Mouse (Mus musculus): ENCODE data around the gene Tm4sf20. TPM values are rescaled to one million over a fixed set of nuclear protein-coding genes. Genes with fewer than 3 reads are reported as not detected.

Gene Tm4sf20
- polyA plus RNA-seq, 1 experiment from 2014 or later: 0.11 TPM

DNA sequence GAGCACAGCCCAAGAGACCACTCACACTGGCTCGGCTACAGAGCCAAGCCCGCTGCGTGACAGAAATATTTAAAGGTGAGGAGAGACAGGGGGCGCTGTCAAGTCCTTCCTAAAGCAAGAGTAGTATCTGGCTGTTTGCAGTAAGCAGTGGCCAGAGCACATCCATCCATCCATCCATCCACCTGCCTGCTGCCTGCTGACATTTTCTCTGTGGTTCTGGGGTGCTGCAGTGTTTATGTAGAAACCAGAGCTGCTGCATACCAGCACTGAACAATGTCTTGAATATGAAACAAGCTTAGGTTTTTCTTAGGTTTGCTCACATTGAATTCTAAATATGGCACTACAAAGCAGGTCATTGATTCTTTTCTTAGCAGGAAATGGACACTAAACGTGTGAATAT is 4.9 kb upstream of the Tm4sf20 start:
- H3K27me3 ChIP-seq: no peaks in the 10 kb centered on the region
- WGBS: 72% methylated on average over 5 of the region's 5 CpGs
- no peaks in the 10 kb centered on the region for H3K9me3 ChIP-seq
- H3K4me1 ChIP-seq (replicated peaks): no peaks in the 10 kb centered on the region
- no peak overlapping the region for H3K4me3 ChIP-seq (replicated peaks)
- no peaks in the 10 kb centered on the region for H3K36me3 ChIP-seq
- no peak overlapping the region for H3K9ac ChIP-seq (replicated peaks)
- no peak overlapping the region for H3K4me2 ChIP-seq (replicated peaks)
- no peak for ATAC-seq
- no peak overlapping the region for H3K27ac ChIP-seq

DNA sequence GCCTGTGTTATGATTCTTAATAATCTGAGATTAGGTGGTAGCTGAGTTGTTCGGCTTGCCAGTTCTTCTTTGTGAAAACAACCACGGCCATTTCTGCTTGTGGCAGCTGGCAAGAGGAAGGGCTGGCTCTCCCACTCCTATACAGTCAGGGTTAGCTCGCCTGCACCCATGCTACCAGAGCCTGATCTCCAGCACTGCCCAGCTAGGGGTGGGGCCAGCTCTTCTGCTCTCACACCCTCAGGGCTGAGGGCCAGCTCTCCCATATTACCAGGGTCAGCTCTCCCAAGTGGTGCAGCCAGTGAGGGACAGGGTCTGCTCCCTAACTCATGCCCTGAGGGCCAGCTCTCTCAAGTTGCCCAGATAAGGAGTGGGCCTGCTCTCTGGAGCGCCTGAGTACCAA is 4.2 kb upstream of the Tm4sf20 start:
- no peak overlapping the region for H3K4me2 ChIP-seq (replicated peaks)
- 92% methylated on average over 4 of the region's 4 CpGs for WGBS
- H3K4me3 ChIP-seq (replicated peaks): no peak overlapping the region
- H3K9me3 ChIP-seq: no peaks in the 10 kb centered on the region
- no peak overlapping the region for H3K9ac ChIP-seq (replicated peaks)
- no peaks in the 10 kb centered on the region for H3K27me3 ChIP-seq
- no peak overlapping the region for H3K27ac ChIP-seq
- H3K4me1 ChIP-seq (replicated peaks): no peaks in the 10 kb centered on the region
- ATAC-seq: peak; percentile 50; the same call in 1 of the 2 replicates
- no peaks in the 10 kb centered on the region for H3K36me3 ChIP-seq

DNA sequence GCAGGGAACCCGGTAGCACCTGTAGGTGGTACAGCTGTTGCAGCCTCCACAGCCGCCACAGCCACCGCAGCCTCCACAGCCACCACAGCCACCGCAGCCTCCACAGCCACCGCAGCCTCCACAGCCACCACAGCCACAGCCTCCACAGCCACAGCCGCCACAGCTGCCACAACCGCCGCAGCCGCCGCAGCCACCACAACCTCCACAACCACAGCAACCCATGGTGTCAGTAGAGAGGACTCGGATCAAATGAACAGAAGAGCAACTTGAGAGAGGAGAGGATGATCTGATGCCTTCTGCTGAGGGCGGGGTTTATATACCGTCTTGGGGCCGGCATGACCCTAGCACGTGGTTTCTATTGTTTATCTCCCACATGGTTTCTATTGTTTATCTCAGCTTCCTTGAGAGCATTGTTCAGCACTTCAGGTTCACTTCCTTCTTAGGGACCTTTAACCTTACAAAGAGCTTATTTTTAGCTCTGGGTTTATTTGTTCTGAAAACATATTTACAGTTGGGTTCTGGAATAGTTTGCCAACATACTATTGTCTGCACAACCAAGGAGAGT is 2.8 kb upstream of the Tm4sf20 start, which contains the start of gene Gm47791:
Gm47791 (minus strand) TSS at position 222 of the 565 bp plus-strand sequence.
- ATAC-seq: no peak
- Histone ChIP-seq H3K4me2 (replicated peaks) (no peak within 1 kb of the TSS), H3K4me3 (replicated peaks) (no peak within 1 kb of the TSS), H3K4me1 (replicated peaks) (no peaks in the 10 kb centered on the region), H3K9me3 (no peaks in the 10 kb centered on the region), H3K27me3 (no peaks in the 10 kb centered on the region), H3K9ac (replicated peaks) (no peak within 1 kb of the TSS), H3K36me3 (no peaks in the 10 kb centered on the region), H3K27ac (no peak within 1 kb of the TSS)
- WGBS: 91% methylated on average over 14 of the region's 15 CpGs

DNA sequence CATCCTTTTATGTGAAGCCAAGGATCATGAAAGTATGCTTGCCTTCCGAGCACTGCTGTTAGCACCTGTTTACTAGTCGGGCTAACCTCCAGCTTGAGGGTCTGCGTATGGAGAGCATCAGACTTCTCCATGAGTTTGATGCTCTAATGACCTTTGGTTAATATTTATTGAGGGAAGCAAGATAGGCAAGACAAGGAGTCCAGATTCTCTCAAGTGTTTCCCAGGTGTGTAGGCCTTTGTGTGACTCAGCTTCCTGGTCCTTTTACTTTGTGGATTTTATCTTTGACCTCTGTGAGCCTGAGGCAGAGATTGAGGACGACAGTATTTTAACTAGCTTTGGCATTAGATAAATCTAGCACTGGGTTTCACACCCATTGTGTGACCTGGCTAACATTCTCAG is 1.6 kb downstream of the Tm4sf20 start:
- peaks cover 8% of the 10 kb centered on the region for H3K36me3 ChIP-seq
- H3K27ac ChIP-seq: no peak overlapping the region
- H3K9me3 ChIP-seq: no peaks in the 10 kb centered on the region
- 91% methylated on average over 4 of the region's 4 CpGs for WGBS
- no peak overlapping the region for H3K9ac ChIP-seq (replicated peaks)
- no peak for ATAC-seq
- no peaks in the 10 kb centered on the region for H3K4me1 ChIP-seq (replicated peaks)
- H3K4me2 ChIP-seq (replicated peaks): no peak overlapping the region
- H3K4me3 ChIP-seq (replicated peaks): no peak overlapping the region
- H3K27me3 ChIP-seq: no peaks in the 10 kb centered on the region

DNA sequence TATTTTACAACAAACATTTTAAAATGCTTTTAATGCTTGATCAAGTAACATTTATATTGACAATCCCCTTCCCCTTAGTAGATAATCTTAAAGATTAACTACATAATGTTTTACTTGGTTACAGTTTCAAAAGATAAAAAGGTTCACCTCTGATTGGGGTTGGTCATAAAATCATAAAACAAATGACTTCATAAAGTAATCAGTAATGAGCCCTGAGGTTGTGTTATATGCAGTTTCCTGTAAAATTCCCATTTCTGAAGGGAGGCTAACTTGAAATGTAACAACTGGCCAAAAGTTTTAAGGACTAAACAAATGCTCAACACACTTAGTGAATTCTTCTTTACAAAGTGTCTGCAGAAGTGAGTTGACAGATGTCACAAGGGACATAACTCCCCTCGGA is 2.0 kb downstream of the Tm4sf20 start:
- Histone ChIP-seq H3K4me1 (replicated peaks) (no peaks in the 10 kb centered on the region), H3K9ac (replicated peaks) (no peak overlapping the region), H3K27me3 (no peaks in the 10 kb centered on the region), H3K4me3 (replicated peaks) (no peak overlapping the region), H3K9me3 (no peaks in the 10 kb centered on the region), H3K4me2 (replicated peaks) (no peak overlapping the region), H3K27ac (no peak overlapping the region), H3K36me3 (peaks cover 8% of the 10 kb centered on the region)
- 91% methylated on average over 1 of the region's 1 CpGs for WGBS
- no peak for ATAC-seq

DNA sequence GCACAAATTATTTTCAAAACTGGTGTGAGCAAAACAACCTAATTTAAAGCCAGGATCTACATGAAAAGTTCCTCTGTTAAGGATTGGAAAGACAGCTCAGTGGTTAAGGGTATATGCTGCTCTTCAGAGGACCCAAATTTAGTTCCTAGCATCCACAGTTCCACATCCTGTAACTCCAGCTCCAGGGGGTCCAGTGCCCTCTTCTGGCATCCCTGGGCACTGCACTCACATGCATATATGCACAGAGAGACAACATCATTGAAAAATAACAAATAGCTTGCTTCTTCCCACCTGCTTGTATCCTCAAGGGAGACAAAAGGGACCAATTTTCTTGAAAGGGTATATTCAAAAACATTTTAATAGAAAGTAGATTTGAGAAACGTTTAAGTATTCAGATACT is 6.0 kb downstream of the Tm4sf20 start:
- Histone ChIP-seq H3K9ac (replicated peaks) (no peak overlapping the region), H3K27me3 (no peaks in the 10 kb centered on the region), H3K4me1 (replicated peaks) (no peaks in the 10 kb centered on the region), H3K4me3 (replicated peaks) (no peak overlapping the region), H3K36me3 (peaks cover 8% of the 10 kb centered on the region), H3K9me3 (no peaks in the 10 kb centered on the region), H3K4me2 (replicated peaks) (no peak overlapping the region), H3K27ac (no peak overlapping the region)
- 88% methylated on average over 1 of the region's 1 CpGs for WGBS
- ATAC-seq: no peak

DNA sequence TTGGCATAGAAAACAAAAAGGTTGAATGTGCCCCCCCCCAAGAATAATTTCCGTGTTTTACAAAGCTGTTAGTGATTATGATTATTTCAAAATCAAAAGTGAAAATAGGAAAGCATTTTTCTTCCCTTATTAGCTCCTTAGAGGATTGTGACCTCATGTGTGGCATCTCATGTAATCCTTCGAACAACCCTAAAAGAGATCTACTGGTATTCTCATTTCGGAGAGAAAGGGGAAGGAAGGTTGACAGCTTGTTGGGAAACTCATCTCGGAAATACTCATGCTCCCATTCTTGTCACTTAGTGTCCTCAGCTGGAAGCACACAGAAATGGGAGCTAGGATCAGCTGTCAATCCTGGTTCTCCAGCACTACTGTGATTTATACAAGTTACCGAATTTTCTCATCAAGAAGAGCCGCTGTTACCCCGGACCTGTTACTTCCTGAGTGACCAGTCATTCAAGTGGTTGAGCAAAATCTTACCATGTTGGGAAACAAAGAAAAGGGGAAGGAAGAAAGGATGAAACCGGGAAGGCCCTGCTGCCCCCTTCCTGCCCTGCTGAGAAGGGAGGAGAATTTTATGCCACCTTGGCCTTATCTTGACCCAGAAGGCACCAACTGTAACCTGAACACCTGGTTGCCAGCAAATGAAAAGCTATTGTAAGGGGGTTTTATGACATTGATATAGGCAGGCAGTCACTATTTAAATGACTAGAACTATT is 6.6 kb downstream of the Tm4sf20 start:
- peaks cover 12% of the 10 kb centered on the region for H3K36me3 ChIP-seq
- 93% methylated on average over 8 of the region's 8 CpGs for WGBS
- H3K4me1 ChIP-seq (replicated peaks): no peaks in the 10 kb centered on the region
- H3K9me3 ChIP-seq: no peaks in the 10 kb centered on the region
- no peak overlapping the region for H3K9ac ChIP-seq (replicated peaks)
- no peak for ATAC-seq
- no peak overlapping the region for H3K27ac ChIP-seq
- H3K4me3 ChIP-seq (replicated peaks): no peak overlapping the region
- H3K27me3 ChIP-seq: no peaks in the 10 kb centered on the region
- H3K4me2 ChIP-seq (replicated peaks): no peak overlapping the region

DNA sequence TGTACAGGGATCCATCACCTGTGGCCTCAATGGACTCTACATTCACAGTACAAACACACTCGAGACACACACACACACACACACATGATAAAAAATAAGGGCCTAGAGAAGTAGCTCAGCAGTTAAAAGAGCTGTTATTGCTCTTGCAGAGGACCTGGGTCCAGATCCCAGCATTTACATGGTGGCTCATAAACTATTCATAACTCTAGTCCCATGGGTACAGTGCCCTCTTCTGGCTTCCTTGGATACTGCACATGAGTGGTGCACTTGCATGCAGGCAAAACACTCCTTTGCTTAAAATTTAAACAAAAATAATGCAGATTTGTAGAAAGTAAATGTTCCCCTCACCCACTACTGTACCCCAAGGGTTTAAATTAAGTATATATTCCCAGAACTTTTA is 8.7 kb downstream of the Tm4sf20 start:
- no peaks in the 10 kb centered on the region for H3K9me3 ChIP-seq
- no peak overlapping the region for H3K4me2 ChIP-seq (replicated peaks)
- H3K27ac ChIP-seq: no peak overlapping the region
- ATAC-seq: no peak
- no peak overlapping the region for H3K9ac ChIP-seq (replicated peaks)
- H3K36me3 ChIP-seq: peaks cover 29% of the 10 kb centered on the region
- H3K4me3 ChIP-seq (replicated peaks): no peak overlapping the region
- H3K4me1 ChIP-seq (replicated peaks): no peaks in the 10 kb centered on the region
- H3K27me3 ChIP-seq: no peaks in the 10 kb centered on the region
- WGBS: 97% methylated on average over 1 of the region's 1 CpGs

DNA sequence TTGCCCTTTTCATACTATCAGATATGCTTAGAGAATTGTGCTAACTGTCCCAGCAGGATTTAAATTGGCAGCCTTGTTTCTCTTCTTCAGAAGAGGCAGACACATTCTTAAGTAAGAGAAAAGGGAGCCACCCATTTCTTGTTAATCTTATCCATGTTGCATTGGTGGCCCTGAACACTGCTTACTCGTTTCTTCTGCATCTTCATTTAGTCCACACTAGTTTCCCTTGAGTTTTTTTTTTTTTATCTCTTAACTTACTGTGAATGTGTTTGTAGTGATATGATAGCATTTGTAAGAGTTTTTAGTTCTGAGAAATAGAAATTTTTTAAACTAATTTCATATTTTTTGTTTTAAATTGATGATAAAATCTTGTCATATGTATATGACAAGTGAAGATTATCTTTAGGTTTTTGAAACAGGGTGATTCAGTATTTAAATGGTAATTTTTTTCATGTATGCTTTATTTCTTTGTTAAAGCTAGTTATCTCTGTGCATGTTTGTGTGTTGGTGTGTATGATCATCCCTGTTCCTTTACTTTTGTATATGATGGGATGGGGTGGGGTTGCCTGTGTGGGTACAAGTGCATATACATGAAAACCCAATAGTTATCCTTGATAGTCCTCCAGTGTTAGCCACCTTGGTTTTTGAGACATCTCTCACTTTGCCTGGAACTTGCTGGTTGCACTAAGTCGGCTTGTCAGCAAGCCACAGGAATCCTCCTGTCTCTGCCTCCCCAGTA is 20.4 kb downstream of the Tm4sf20 start:
- Histone ChIP-seq H3K9ac (replicated peaks) (no peak overlapping the region), H3K4me3 (replicated peaks) (no peak overlapping the region), H3K36me3 (peaks cover 25% of the 10 kb centered on the region), H3K27ac (no peak overlapping the region), H3K9me3 (no peaks in the 10 kb centered on the region), H3K27me3 (no peaks in the 10 kb centered on the region), H3K4me1 (replicated peaks) (no peaks in the 10 kb centered on the region), H3K4me2 (replicated peaks) (no peak overlapping the region)
- ATAC-seq: no peak
- 89% methylated on average over 2 of the region's 2 CpGs for WGBS

DNA sequence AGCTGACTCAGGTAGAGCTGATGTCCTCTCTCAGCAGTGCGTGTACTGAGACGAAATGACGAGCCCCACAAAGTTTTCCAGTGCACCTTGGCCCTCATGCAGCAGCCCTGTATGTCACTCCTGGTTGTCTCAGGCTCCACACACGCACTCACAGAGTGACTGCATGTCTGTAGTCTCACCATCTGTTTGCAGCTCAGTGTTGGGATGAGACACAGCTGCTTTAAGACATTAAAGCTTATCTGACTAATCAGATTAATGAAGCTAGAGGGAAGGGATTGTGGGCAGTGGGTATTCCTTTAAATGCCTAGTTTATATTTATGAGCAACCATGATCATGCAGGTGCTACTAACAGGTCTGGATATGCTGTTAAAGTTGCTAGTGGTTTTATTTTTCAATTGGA is 21.9 kb downstream of the Tm4sf20 start:
- H3K27me3 ChIP-seq: no peaks in the 10 kb centered on the region
- no peak overlapping the region for H3K9ac ChIP-seq (replicated peaks)
- no peaks in the 10 kb centered on the region for H3K4me1 ChIP-seq (replicated peaks)
- no peak overlapping the region for H3K27ac ChIP-seq
- H3K36me3 ChIP-seq: peaks cover 30% of the 10 kb centered on the region
- ATAC-seq: no peak
- WGBS: 82% methylated on average over 4 of the region's 4 CpGs
- no peaks in the 10 kb centered on the region for H3K9me3 ChIP-seq
- no peak overlapping the region for H3K4me3 ChIP-seq (replicated peaks)
- no peak overlapping the region for H3K4me2 ChIP-seq (replicated peaks)

DNA sequence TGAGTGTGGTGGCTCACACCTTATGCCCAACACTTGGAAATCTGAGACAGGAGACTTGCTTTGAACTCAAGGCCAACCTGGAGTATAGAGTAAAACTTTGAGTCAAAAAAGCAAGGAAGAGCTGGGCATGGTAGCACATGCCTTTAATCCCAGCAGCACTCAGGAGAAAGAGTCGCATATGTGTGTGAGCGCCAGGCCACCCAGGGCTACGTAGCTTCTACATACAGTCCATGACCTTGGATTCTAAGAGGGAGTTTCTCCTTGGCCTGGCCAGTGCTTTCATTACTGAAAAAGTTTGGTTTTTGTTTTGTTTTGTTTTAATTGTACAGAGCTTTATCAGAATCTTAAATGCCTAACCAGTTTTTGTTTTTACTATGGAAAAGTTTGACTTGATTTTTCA is 24.3 kb downstream of the Tm4sf20 start:
- WGBS: 93% methylated on average over 3 of the region's 3 CpGs
- H3K9me3 ChIP-seq: no peaks in the 10 kb centered on the region
- H3K9ac ChIP-seq (replicated peaks): no peak overlapping the region
- H3K4me1 ChIP-seq (replicated peaks): no peaks in the 10 kb centered on the region
- peaks cover 31% of the 10 kb centered on the region for H3K36me3 ChIP-seq
- H3K27ac ChIP-seq: no peak overlapping the region
- H3K4me2 ChIP-seq (replicated peaks): no peak overlapping the region
- no peaks in the 10 kb centered on the region for H3K27me3 ChIP-seq
- H3K4me3 ChIP-seq (replicated peaks): no peak overlapping the region
- ATAC-seq: no peak

DNA sequence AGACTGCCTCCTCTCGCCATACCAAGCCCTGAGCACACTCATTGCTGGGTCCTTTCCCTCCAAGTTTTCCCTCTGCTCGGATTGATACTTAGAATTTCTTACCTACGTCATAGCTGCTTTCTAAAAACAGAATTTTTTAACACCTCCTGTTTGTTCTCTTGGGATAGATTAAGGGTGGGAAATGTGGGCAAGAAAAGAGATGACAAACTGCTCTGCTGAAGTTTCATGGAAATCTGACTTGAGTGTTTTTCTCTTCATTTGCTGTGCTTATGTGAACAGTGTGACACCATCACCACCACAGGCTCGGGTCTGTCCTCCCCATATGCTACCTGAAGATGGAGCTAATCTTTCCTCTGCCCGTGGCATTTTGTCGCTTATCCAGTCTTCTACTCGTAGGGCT is 26.7 kb downstream of the Tm4sf20 start:
- no peak overlapping the region for H3K27ac ChIP-seq
- no peak for ATAC-seq
- no peak overlapping the region for H3K9ac ChIP-seq (replicated peaks)
- no peaks in the 10 kb centered on the region for H3K9me3 ChIP-seq
- no peaks in the 10 kb centered on the region for H3K4me1 ChIP-seq (replicated peaks)
- H3K36me3 ChIP-seq: peaks cover 43% of the 10 kb centered on the region
- 91% methylated on average over 7 of the region's 7 CpGs for WGBS
- no peak overlapping the region for H3K4me3 ChIP-seq (replicated peaks)
- H3K4me2 ChIP-seq (replicated peaks): no peak overlapping the region
- no peaks in the 10 kb centered on the region for H3K27me3 ChIP-seq
